In genomic region chr12:103540429-103540828, GRCm38 (mm10) we compare ENCODE assay signal across 24 mouse cellular contexts.
"Had no signal": no experiment of that assay in that cellular context is flagged by ENCODE, and none has a peak within 500 bp of the region (broad histone marks: within the 10 kb centered on the region; RNA-seq: fewer than 3 reads in every experiment).

No protein-coding gene starts in this region.

- H3K4me3 ChIP-seq: gastrocnemius, adult 2 months; heart, embryonic 10.5 days; heart, embryonic 12.5 days; hindbrain, embryonic 10.5 days; hindbrain, embryonic 12.5 days; intestine, embryonic 15.5 days; layer of hippocampus, adult 2 months; left cerebral cortex, adult 2 months; limb, embryonic 10.5 days; limb, embryonic 12.5 days had no signal

- H3K9me3 ChIP-seq: heart, embryonic 10.5 days; heart, embryonic 12.5 days; hindbrain, embryonic 10.5 days; hindbrain, embryonic 12.5 days; intestine, embryonic 15.5 days; limb, embryonic 10.5 days; limb, embryonic 12.5 days had no signal

- DNase-seq: gastrocnemius, adult 2 months; gastrocnemius, postnatal 10 days; gastrocnemius, postnatal 25 days; heart, adult 18-20 months; heart, postnatal 10 days; heart, postnatal 4 days; kidney, adult 18-20 months; kidney, adult 8-10 months; kidney, postnatal 10 days; kidney, postnatal 25 days; kidney, postnatal 4 days had no signal

- H3K9ac ChIP-seq: heart, embryonic 12.5 days; hindbrain, embryonic 12.5 days; hindbrain, embryonic 14.5 days; intestine, embryonic 15.5 days; limb, embryonic 12.5 days had no signal

- ATAC-seq: hindbrain, embryonic 16.5 days; inflammation-experienced regulatory T-cells, adult 6 months; intestine, embryonic 15.5 days; intestine, postnatal 0 days had no signal

- H3K4me2 ChIP-seq: heart, embryonic 12.5 days; hindbrain, embryonic 12.5 days; hindbrain, embryonic 14.5 days; intestine, embryonic 15.5 days; limb, embryonic 12.5 days had no signal

- H3K27me3 ChIP-seq: heart, embryonic 12.5 days; hindbrain, embryonic 12.5 days; intestine, embryonic 15.5 days; limb, embryonic 12.5 days had no signal

- H3K36me3 ChIP-seq: heart, embryonic 10.5 days; heart, embryonic 12.5 days; hindbrain, embryonic 10.5 days; hindbrain, embryonic 12.5 days; intestine, embryonic 15.5 days; limb, embryonic 10.5 days; limb, embryonic 12.5 days had no signal

- H3K4me1 ChIP-seq: heart, embryonic 10.5 days; hindbrain, embryonic 12.5 days; intestine, embryonic 15.5 days; limb, embryonic 10.5 days; limb, embryonic 12.5 days had no signal

- H3K27ac ChIP-seq: gastrocnemius, adult 2 months; heart, embryonic 10.5 days; hindbrain, embryonic 10.5 days; hindbrain, embryonic 12.5 days; hindbrain, embryonic 14.5 days; intestine, embryonic 15.5 days; layer of hippocampus, adult 2 months; left cerebral cortex, adult 2 months; limb, embryonic 10.5 days; limb, embryonic 12.5 days had no signal
